Mouse (Mus musculus) erythroblast, embryonic 14.5 days (primary cell): ENCODE measurements around the gene Pde4d.

Source experiments
- GATA1 ChIP-seq: IDR thresholded peaks from 2 replicates; pipeline ENCODE4 v1.6.1; 2012; ENCODE audit warnings: low read length, inconsistent platforms, mixed read lengths
- TAL1 ChIP-seq: IDR thresholded peaks from 3 replicates; pipeline ENCODE4 v1.6.1; 2012; ENCODE audit warnings: low read length, inconsistent platforms, mixed read lengths

DNA sequence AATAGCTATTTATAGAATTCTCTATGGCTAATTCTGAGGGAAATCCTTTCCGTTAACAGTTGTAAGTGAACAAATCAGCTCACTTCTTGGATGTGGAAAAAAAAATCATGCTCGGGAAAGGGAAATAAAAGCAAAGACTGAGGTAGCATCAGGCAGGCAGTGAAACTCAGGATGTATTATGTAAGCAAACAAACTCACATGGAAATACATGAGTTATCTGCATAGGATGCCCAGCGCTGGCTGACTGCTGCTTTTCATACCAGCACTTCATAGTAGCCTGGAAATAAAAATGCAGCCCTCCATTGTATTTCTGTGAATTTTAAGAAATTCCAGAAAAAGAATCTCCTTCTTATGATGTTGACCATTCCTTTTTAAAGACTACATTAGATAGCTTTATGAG lies 1237.2 kb downstream of the Pde4d start:
- no peak for TF ChIP-seq TAL1
- no peak for TF ChIP-seq GATA1
